Mouse (Mus musculus) thymus, adult 2 months (tissue): Measurements from ENCODE around the gene Styx. TPM values are rescaled to one million over a fixed set of nuclear protein-coding genes. Genes with fewer than 3 reads are reported as not detected.

ENCODE experiments used
- DNase-seq: peaks from one replicate; pipeline ENCODE4 v3.0.0; 2021
- H3K27ac ChIP-seq: fragments of 200-500 bp; 2 replicates; pipeline ENCODE4 v1.5.1; 2012; ENCODE audit warnings: low read length, control low read depth; ENCODE audit not compliant: control insufficient read depth, insufficient read depth
- H3K27me3 ChIP-seq: fragments of 200-500 bp; 2 replicates; pipeline ENCODE4 v1.6.1; 2012; ENCODE audit warnings: mild to moderate bottlenecking, low read length, moderate library complexity, mixed read lengths; ENCODE audit not compliant: control insufficient read depth, insufficient read depth
- H3K36me3 ChIP-seq: fragments of 200-500 bp; 2 replicates; pipeline ENCODE4 v1.6.1; 2012; ENCODE audit warnings: mild to moderate bottlenecking, low read length, moderate library complexity; ENCODE audit not compliant: control insufficient read depth, insufficient read depth
- H3K4me1 ChIP-seq: fragments of 200-500 bp; replicated peaks from 2 replicates; pipeline ENCODE4 v1.6.1; 2012; ENCODE audit warnings: low read length; ENCODE audit not compliant: control insufficient read depth, insufficient read depth
- H3K4me3 ChIP-seq: fragments of 200-500 bp; 2 replicates; pipeline ENCODE4 v1.5.1; 2012; ENCODE audit warnings: mild to moderate bottlenecking, low read length, control low read depth, moderate library complexity; ENCODE audit not compliant: control insufficient read depth, insufficient read depth
- CTCF ChIP-seq: fragments of 200-500 bp; IDR thresholded peaks from 2 replicates; pipeline ENCODE4 v1.5.1; 2012; ENCODE audit warnings: mild to moderate bottlenecking, control low read depth, low read length, moderate library complexity, borderline replicate concordance; ENCODE audit not compliant: control insufficient read depth, poor library complexity, insufficient read depth; ENCODE audit errors: extremely low read depth
- POLR2A ChIP-seq: fragments of 200-500 bp; IDR thresholded peaks from 2 replicates; pipeline ENCODE4 v1.6.1; 2012; ENCODE audit warnings: mild to moderate bottlenecking, low read length, control low read depth, moderate library complexity; ENCODE audit not compliant: control insufficient read depth, poor library complexity, insufficient read depth; ENCODE audit errors: extremely low read depth
- WGBS: fragments of 180-500 bp; shearing (Covaris S2); methylation state at CpG from one replicate; pipeline ENCODE4 v1.1.7; 2018; 5-methylcytosine and 5-hydroxymethylcytosine counted together
- polyA plus RNA-seq: library from polyadenylated mRNA; depleted of rRNA; stranded (reverse); fragments of >200 nt; gene quantifications from 2 replicates; pipeline ENCODE4 v1.2.3, GENCODE M21; 2012

The Styx gene
- polyA plus RNA-seq, 1 experiment = 22.6 TPM

DNA sequence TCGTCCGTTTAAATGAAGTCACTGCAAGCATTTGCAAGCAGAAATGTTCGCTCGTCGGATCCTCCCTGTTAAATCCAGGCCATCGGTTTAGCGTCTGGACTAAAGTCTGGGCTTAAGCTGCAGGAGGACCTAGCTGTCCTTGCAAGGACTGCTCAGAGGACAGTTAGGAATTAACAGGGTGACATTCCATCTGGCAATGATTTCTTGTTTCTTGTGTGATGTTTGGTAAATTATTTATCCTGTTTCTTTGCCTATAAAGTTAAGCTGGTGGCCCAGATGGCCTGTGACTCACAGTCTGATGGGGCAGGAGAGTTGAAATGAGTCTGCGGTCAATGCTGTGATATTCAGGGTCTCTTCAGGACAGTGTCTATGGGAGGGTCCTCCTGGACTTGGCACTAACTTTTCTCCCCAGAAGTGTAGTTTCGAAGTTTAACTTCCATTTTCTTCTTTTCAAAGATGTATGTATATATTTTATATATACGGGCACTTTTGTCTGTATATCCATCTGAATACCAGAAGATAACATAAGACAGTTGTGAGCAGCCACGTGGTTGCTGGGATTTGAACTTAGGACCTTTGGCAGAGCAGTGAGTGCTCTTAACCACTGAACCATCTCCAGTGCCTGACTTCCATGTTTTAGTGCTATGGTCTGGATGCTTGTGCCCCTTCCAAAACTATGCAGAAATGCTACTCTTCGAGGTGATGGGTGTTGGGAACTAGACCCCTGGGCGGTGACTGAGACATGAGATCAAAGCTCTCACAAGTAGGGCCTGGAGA is 79.4 kb downstream of the Styx start:
- no peak overlapping the region for H3K27ac ChIP-seq
- H3K4me1 ChIP-seq = no peaks in the 10 kb centered on the region
- no peak for DNase-seq
- TF ChIP-seq CTCF (no peak), POLR2A (no peak)
- no peaks in the 10 kb centered on the region for H3K27me3 ChIP-seq
- H3K4me3 ChIP-seq = no peak overlapping the region
- H3K36me3 ChIP-seq = no peaks in the 10 kb centered on the region
- whole genome bisulfite sequencing = 95% methylated on average over 13 of the region's 13 CpGs

DNA sequence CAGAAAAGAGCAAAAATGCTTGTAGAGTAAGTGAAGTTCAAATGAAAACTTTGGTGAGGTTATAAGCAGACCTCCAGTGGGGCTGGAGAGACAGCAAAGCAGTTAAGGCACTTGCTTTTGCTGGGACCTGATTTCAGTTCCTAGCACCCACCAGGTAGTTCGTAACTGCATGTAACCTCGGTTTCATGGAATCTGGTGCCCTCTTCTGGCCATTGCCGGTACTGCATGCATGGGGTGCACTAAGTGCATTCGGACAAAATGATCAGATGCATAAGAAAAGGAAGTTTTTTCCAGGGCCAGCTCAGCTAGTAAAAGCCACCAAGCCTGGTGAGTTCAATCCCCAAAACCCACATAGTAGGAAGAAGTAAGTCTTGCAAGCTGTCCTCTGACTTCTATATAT is 81.1 kb downstream of the Styx start:
- WGBS = 74% methylated on average over 4 of the region's 4 CpGs
- Histone ChIP-seq H3K4me3 (no peak overlapping the region), H3K27me3 (no peaks in the 10 kb centered on the region), H3K36me3 (no peaks in the 10 kb centered on the region), H3K27ac (no peak overlapping the region), H3K4me1 (no peaks in the 10 kb centered on the region)
- DNase-seq = peak; percentile 28
- TF ChIP-seq POLR2A (no peak), CTCF (peak; percentile 44; the same call in 1 of the 2 replicates)

DNA sequence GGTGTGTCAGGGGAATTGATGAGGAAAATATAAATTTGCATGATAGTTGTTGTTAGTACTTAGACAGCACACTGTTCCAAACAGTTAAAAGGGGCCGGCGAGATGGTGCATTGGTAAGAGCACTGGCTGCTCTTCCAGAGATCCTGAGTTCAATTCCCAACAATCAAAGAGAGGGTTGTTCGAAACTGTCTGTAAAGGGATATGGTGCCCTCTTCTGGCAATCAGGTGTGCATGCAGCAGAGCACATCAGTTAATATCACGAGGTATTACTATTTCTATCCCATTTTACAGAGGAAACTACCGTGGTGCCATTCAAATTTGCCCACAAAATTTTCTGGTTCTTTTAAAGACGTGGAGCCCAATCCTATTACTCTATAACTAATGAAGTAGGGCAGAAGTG is 83.3 kb downstream of the Styx start:
- no peaks in the 10 kb centered on the region for H3K27me3 ChIP-seq
- no peak for DNase-seq
- TF ChIP-seq POLR2A = no peak
- TF ChIP-seq CTCF = no peak
- 70% methylated on average over 6 of the region's 6 CpGs for whole genome bisulfite sequencing
- no peaks in the 10 kb centered on the region for H3K36me3 ChIP-seq
- H3K27ac ChIP-seq = no peak overlapping the region
- H3K4me3 ChIP-seq = no peak overlapping the region
- H3K4me1 ChIP-seq = no peaks in the 10 kb centered on the region

DNA sequence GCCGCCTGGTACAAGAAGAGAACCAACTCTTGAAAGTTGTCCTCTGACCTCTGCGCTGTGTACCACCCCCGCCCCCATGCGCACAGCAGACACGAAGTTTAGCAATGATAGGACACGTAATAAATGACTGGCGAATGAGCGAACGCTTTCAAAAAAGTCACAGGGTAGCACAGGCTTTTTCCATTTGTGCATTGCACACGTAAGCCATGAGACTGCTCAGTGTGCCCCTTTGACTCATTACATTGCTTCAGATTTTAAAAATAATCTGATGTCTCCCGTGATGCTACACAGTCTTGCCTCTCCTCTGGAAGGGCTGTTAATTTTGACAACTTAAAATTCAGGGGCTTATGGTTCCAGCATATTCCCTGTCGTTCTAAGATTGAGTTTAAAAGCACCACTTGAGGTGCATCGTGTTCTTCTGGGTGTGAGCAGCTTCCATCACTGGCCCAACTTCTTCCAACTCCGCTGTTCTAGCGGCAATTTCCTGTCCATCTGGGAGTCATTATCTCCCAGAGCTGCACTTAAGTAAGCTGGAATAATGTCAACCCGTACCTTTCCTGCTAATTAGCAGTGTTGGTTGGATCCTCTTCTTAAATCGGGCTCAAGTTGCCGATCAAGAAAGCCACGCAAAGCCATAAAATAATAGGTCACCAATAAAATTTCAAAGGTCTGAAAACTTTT is 87.5 kb downstream of the Styx start:
- TF ChIP-seq POLR2A = no peak
- no peak for TF ChIP-seq CTCF
- Histone ChIP-seq H3K27ac (no peak overlapping the region), H3K36me3 (no peaks in the 10 kb centered on the region), H3K4me3 (no peak overlapping the region), H3K4me1 (no peaks in the 10 kb centered on the region), H3K27me3 (no peaks in the 10 kb centered on the region)
- DNase-seq = no peak
- 79% methylated on average over 19 of the region's 19 CpGs for WGBS

DNA sequence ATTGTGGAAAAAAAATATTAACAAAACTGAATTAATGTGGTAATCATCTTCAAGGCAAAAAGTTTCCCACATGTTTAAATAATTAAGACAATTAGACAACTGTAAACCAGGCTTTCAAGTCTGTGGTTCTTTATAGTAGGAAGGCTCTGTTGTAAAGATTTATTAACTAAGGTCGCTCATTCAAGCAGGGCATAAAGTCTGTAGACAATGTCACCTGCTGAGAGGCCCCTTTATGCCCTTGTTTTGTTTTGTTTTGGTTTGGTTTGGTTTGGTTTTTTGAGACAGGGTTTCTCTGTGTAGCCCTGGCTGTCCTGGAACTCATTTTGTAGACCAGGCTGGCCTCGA is 88.0 kb downstream of the Styx start:
- Histone ChIP-seq H3K4me3 (no peak overlapping the region), H3K27me3 (no peaks in the 10 kb centered on the region), H3K27ac (no peak overlapping the region), H3K36me3 (no peaks in the 10 kb centered on the region), H3K4me1 (no peaks in the 10 kb centered on the region)
- TF ChIP-seq POLR2A (no peak), CTCF (no peak)
- no peak for DNase-seq
- WGBS = 87% methylated on average over 2 of the region's 2 CpGs

DNA sequence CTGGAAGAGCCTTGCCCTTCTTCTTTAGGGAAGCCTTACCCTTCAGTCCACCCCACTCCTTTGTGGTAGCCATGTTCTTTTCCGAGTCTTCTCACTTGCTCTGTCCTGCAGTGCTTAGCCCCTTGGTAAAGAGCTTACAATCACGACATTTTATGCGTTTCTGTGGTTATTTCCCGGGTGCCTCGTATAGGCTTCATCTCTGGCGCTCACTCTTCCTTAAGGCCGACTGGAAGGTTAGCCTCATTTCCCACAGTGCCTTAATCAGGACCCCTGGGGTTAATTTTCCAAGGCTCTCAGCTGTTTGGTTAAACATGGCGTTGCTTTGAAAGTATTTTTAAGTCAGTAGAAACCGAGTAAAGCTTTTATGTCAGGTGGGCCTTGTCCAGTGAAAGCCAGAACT is 88.5 kb downstream of the Styx start:
- H3K27ac ChIP-seq = no peak overlapping the region
- no peaks in the 10 kb centered on the region for H3K27me3 ChIP-seq
- no peaks in the 10 kb centered on the region for H3K4me1 ChIP-seq
- H3K36me3 ChIP-seq = no peaks in the 10 kb centered on the region
- 91% methylated on average over 9 of the region's 9 CpGs for WGBS
- H3K4me3 ChIP-seq = no peak overlapping the region
- DNase-seq = no peak
- TF ChIP-seq POLR2A = no peak
- no peak for TF ChIP-seq CTCF

DNA sequence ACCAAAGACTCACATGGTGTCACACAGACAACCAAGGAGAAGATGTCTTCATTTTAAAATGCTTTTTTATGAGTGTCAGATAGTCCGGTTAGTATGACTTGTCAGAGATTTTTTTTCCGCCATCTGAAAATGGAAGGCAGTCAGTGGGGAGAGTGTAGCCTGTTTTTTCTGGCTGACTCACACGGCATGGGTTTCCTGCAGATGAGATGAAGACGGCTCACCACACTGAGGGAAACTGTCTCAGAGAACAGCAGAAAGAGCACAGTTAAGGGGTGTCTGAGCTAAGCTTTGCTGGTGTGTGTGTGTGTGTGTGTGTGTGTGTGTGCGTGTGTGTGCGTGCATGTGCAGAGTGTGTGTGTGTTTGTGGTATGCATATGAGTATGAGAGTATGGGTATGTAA is 90.4 kb downstream of the Styx start:
- WGBS = 75% methylated on average over 6 of the region's 6 CpGs
- Histone ChIP-seq H3K27ac (no peak overlapping the region), H3K4me1 (no peaks in the 10 kb centered on the region), H3K27me3 (no peaks in the 10 kb centered on the region), H3K4me3 (no peak overlapping the region), H3K36me3 (no peaks in the 10 kb centered on the region)
- no peak for DNase-seq
- TF ChIP-seq POLR2A (no peak), CTCF (no peak)
